Mouse (Mus musculus): ENCODE results near the gene Anapc15.

DNA sequence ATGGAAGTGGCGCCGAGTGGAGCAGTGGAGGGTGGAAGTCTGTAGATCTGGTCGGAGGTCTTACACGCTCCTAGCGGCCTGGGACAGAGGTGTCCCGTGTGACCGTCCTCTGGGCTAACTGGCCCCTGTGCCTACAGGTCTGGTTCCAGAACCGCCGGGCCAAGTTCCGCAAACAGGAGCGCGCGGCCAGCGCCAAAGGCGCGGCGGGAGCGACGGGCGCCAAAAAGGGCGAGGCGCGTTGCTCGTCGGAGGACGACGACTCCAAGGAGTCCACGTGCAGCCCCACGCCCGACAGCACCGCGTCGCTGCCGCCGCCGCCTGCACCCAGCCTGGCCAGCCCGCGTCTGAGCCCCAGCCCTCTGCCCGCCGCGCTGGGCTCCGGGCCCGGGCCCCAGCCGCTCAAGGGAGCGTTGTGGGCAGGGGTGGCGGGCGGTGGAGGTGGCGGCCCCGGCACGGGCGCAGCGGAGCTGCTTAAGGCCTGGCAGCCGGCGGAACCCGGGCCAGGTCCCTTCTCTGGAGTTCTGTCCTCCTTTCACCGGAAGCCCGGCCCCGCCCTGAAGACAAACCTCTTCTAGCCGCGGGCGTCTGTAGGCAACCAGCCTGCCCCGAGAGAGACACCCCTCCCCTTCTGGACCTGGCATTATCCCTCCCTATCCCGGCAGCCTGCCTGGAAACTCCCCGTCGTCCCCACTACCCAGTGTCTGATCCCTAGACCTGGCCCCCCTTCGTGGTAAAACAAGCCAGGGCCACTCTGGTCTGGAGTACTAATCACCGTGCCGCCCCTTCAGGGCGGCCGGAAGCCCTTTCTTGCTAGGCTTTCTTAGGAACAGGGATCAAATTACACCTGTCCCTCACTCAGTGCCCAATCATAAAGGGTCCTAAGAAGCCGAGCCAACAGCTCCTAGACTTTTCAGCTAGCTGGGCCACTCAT lies 41.7 kb upstream of the Anapc15 start:
- TF ChIP-seq CTCF (IDR thresholded peaks at IDR 0.05; ENCODE audit: borderline replicate concordance, insufficient read depth, low read depth, low read length) (no peak), POLR2A (IDR thresholded peaks at IDR 0.05; ENCODE audit: borderline replicate concordance, insufficient read depth, low read length) (no peak)

Data from cerebellum, adult 2 months (tissue).